Mouse (Mus musculus): ENCODE measurements around the gene Tom1l1. TPM values are rescaled to one million over a fixed set of nuclear protein-coding genes. Genes with fewer than 3 reads are reported as not detected.

The Tom1l1 gene
- total RNA-seq, 2 experiments from 2014 or later, result 31.2 to 35.5 TPM

GRCm38 (mm10) chr11:90622500-90622899, 65.7 kb downstream of the Tom1l1 start:
- no peak for DNase-seq (ENCODE audit: low spot score in 2 of 2)

DNA sequence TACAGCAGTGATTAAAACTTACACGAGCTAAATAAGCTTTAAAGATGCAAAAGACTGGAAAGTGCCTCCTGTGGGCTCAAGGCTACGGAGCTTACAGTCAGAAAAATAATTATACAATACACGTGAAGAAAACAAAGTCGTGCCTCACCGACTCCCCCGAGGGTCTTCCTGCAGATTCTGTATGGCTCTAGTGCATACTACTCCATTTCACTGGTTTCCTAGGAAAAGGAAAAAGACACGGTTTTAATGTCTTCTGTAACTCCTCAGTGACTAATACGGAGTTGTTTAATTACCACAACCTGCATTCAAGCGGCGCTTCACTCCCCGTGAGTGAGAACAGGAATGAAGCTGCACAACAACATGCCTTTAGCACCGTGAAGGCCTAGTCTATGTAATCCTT, 66.1 kb downstream of the Tom1l1 start:
- DNase-seq (ENCODE audit: low spot score in 2 of 2), result no peak

GRCm38 (mm10) chr11:90616431-90616830, 71.7 kb downstream of the Tom1l1 start:
- no peak for DNase-seq (ENCODE audit: low spot score in 2 of 2)

- no peak for DNase-seq (ENCODE audit: low spot score in 2 of 2)
Measured at GRCm38 (mm10) chr11:90614743-90615142, 73.4 kb downstream of the Tom1l1 start.

- DNase-seq (ENCODE audit: low spot score in 2 of 2), result no peak
Measured at GRCm38 (mm10) chr11:90612118-90612517, 76.0 kb downstream of the Tom1l1 start.

DNA sequence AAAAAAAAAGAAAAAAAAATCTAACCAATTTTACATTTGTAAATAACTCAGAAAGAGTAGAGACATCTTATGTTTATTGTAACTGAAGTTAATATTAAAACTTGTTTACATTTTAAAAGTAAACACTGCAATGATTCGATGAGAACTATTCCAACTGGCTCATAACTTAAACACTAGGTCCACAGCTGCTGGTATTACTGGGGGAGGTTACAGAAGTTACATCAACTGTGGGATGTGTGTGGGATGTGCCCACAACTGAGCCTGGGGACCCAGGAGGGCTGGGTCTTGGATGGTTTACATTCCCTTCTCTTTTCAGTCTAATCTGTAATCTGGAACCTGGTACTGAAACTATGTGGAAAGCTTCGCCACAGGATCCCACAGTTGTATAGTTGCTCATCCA, 85.1 kb downstream of the Tom1l1 start:
- no peak for DNase-seq (ENCODE audit: low spot score in 2 of 2)

- DNase-seq (ENCODE audit: low spot score in 2 of 2), result no peak
Measured at GRCm38 (mm10) chr11:90595826-90596225, 92.3 kb downstream of the Tom1l1 start.

Other genes with a start within 250 kb of the Tom1l1 start
- 10 to 100 TPM; 11.5 to 12.4 TPM for gene Stxbp4, start 50.3 kb downstream of the Tom1l1 start, total RNA-seq (2021)
- 10 to 100 TPM; 22.1 to 23.4 TPM for gene Cox11, start 50.2 kb downstream of the Tom1l1 start, total RNA-seq (2021)